Mouse (Mus musculus) lung, embryonic 16.5 days (tissue): ENCODE data around the gene Fads6. TPM values are rescaled to one million over a fixed set of nuclear protein-coding genes. Genes with fewer than 3 reads are reported as not detected.

Experiments
- microRNA-seq: library from miRNA; unstranded; fragments of <30 nt; microRNA quantifications from one replicate; pipeline ENCODE4, GENCODE M21; 2016
- polyA plus RNA-seq: library from polyadenylated mRNA; unstranded; fragments of >200 nt; fragmentation: Nextera tagmentation; extraction: Ambion mirVana; gene quantifications from 2 replicates; pipeline ENCODE4 v1.2.1, GENCODE M21; 2015

The Fads6 gene
- polyA plus RNA-seq, 1 experiment from 2014 or later = 0.30 TPM

Small RNAs within 50 kb of the gene (microRNA-seq; reads per million reads assigned to microRNA genes)
- gene Gm25837 = not detected

Other genes starting within 250 kb of the Fads6 start
- gene Cd300ld3, start 249.3 kb downstream of the Fads6 start, polyA plus RNA-seq = not detected in 2 replicates
- 0.06 TPM in 1 of 2 replicates, not detected in the other for gene Cd300e, start 235.5 kb downstream of the Fads6 start, polyA plus RNA-seq
- gene Rab37, start 206.2 kb downstream of the Fads6 start, polyA plus RNA-seq = 1.1 and 1.5 TPM in 2 replicates
- gene Cd300lf, start 163.7 kb downstream of the Fads6 start, polyA plus RNA-seq = 2.8 and 3.1 TPM in 2 replicates
- gene Slc9a3r1, start 134.3 kb downstream of the Fads6 start, polyA plus RNA-seq = 63.2 and 68.7 TPM in 2 replicates
- 8.6 and 9.1 TPM in 2 replicates for gene Tmem104, start 110.2 kb downstream of the Fads6 start, polyA plus RNA-seq
- gene Nat9, start 109.8 kb downstream of the Fads6 start, polyA plus RNA-seq = 26.0 and 29.8 TPM in 2 replicates
- 0.06 TPM in 1 of 2 replicates, not detected in the other for gene Grin2c, start 30.4 kb downstream of the Fads6 start, polyA plus RNA-seq
- gene Fdxr, start 20.6 kb downstream of the Fads6 start, polyA plus RNA-seq = 14.1 and 14.2 TPM in 2 replicates
- gene Otop2, start 9.5 kb upstream of the Fads6 start, polyA plus RNA-seq = 0.09 TPM in 1 of 2 replicates, not detected in the other
- not detected in 2 replicates for gene Ush1g, start 24.4 kb upstream of the Fads6 start, polyA plus RNA-seq
- gene Otop3, start 37.1 kb upstream of the Fads6 start, polyA plus RNA-seq = not detected in 2 replicates
- 19.1 and 20.2 TPM in 2 replicates for gene Hid1, start 70.1 kb upstream of the Fads6 start, polyA plus RNA-seq
- 11.5 and 12.0 TPM in 2 replicates for gene Cdr2l, start 84.3 kb upstream of the Fads6 start, polyA plus RNA-seq
- 203 and 205 TPM in 2 replicates for gene Mrpl58, start 106.1 kb upstream of the Fads6 start, polyA plus RNA-seq
- gene Atp5h, start 122.3 kb upstream of the Fads6 start, polyA plus RNA-seq = 822 and 823 TPM in 2 replicates
- gene Kctd2, start 122.5 kb upstream of the Fads6 start, polyA plus RNA-seq = 3.4 and 4.3 TPM in 2 replicates
- not detected in 2 replicates for gene Trim80, start 142.9 kb upstream of the Fads6 start, polyA plus RNA-seq
- 0.74 and 2.9 TPM in 2 replicates for gene Slc16a5, start 164.8 kb upstream of the Fads6 start, polyA plus RNA-seq
- gene Armc7, start 178.0 kb upstream of the Fads6 start, polyA plus RNA-seq = 7.2 and 7.4 TPM in 2 replicates
- gene Nt5c, start 194.2 kb upstream of the Fads6 start, polyA plus RNA-seq = 71.0 and 74.7 TPM in 2 replicates
- 460 and 462 TPM in 2 replicates for gene Jpt1, start 216.7 kb upstream of the Fads6 start, polyA plus RNA-seq
- 889 and 930 TPM in 2 replicates for gene Sumo2, start 238.6 kb upstream of the Fads6 start, polyA plus RNA-seq